Mouse (Mus musculus) C2C12 (cell line): ENCODE results near the gene Ndufs4. TPM values are rescaled to one million over a fixed set of nuclear protein-coding genes. Genes with fewer than 3 reads are reported as not detected.

Experiments used
- H3K27me3 ChIP-seq: one replicate; pipeline ENCODE4 v1.6.1; 2011; ENCODE audit not compliant: control insufficient read depth, insufficient read depth, insufficient read length
- H3K36me3 ChIP-seq: one replicate; pipeline ENCODE4 v1.6.1; 2011; ENCODE audit not compliant: control insufficient read depth, insufficient read depth
- H3K4me3 ChIP-seq: one replicate; pipeline ENCODE4 v1.5.1; 2011; ENCODE audit warnings: mild to moderate bottlenecking, control low read depth; ENCODE audit not compliant: poor library complexity, insufficient read depth, severe bottlenecking
- H3K79me2 ChIP-seq: one replicate; pipeline ENCODE4 v1.6.1; 2011; ENCODE audit not compliant: control insufficient read depth, insufficient read depth
- H3K79me3 ChIP-seq: one replicate; pipeline ENCODE4 v1.6.1; 2011; ENCODE audit warnings: low read depth, control low read depth
- H3ac ChIP-seq: one replicate; pipeline ENCODE3; 2011; ENCODE audit warnings: low read depth; ENCODE audit not compliant: control insufficient read depth, insufficient read length
- CEBPB ChIP-seq: IDR thresholded peaks from one replicate; pipeline ENCODE4 v1.6.1; 2011; ENCODE audit warnings: low read depth, mild to moderate bottlenecking, control low read depth, moderate library complexity
- CTCF ChIP-seq: IDR thresholded peaks from one replicate; pipeline ENCODE4 v1.5.1; 2011; ENCODE audit not compliant: control insufficient read depth, insufficient read depth, insufficient read length
- FOSL1 ChIP-seq: IDR thresholded peaks from one replicate; pipeline ENCODE4 v1.8.0; 2011; ENCODE audit warnings: mild to moderate bottlenecking, low read length; ENCODE audit not compliant: poor library complexity, insufficient read depth, severe bottlenecking
- MAX ChIP-seq: IDR thresholded peaks from one replicate; pipeline ENCODE4 v1.6.1; 2011; ENCODE audit warnings: mild to moderate bottlenecking, control low read depth
- MYOD1 ChIP-seq: IDR thresholded peaks from one replicate; pipeline ENCODE4 v1.6.1; 2011; ENCODE audit warnings: low read depth; ENCODE audit not compliant: control insufficient read depth, insufficient read length
- MYOG ChIP-seq: IDR thresholded peaks from one replicate; pipeline ENCODE4 v1.6.1; 2011; ENCODE audit not compliant: control insufficient read depth, insufficient read length; ENCODE audit errors: extremely low read depth
- USF1 ChIP-seq: IDR thresholded peaks from one replicate; pipeline ENCODE4 v1.6.1; 2011; ENCODE audit warnings: low read depth, mild to moderate bottlenecking, control low read depth, moderate library complexity
- polyA plus RNA-seq: library from polyadenylated mRNA; unstranded; fragments of >200 nt; fragmentation: generic; extraction: Trizol; gene quantifications from one replicate; pipeline ENCODE4 v1.2.1, GENCODE M21; 2012; ENCODE audit warnings: missing spikeins

Gene Ndufs4
- polyA plus RNA-seq, 1 experiment, result 98.9 TPM

DNA sequence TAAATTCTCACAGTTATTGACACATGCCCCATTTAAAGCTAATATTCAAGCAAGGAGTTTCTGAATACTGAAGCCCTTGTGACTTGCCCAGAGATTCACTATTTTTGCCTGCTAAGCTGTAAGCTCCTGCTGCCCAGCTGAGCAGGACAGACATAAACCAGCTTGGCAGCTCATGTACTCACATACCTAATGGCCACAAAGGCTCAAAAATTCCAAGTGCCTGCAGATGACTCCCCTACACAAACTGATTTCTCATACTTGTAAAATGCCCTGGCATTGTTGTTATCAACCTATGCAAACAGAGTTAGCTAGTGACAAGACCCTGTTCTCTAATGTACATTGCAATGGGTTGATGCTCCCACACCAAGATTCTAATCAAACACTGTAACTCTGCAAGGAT, 68.9 kb downstream of the Ndufs4 start:
- Histone ChIP-seq H3K36me3 (no peaks in the 10 kb centered on the region), H3K4me3 (no peak overlapping the region), H3K79me2 (no peaks in the 10 kb centered on the region), H3K27me3 (no peaks in the 10 kb centered on the region), H3ac (no peak overlapping the region), H3K79me3 (no peaks in the 10 kb centered on the region)
- TF ChIP-seq MAX (no peak), CEBPB (no peak), MYOG (no peak), FOSL1 (no peak), MYOD1 (no peak), USF1 (no peak), CTCF (no peak)

DNA sequence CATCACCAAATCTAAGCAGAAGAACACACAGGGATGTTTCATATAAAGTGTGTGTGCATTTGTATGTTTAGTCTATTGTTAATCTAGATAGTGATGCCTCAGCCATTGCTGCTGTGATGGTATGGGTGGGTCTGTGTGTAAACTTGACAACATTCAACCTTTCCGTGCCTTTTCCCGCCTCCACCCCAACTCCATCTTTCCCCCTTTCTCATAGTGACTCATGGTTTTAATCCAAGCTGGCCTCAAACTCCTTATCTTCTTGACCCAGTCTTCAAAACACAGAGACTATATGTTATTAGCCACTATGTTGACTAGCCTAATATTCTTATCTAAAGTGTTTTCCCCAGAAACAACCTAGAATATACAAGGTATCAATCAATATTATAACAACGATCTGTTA, 72.7 kb downstream of the Ndufs4 start:
- no peak for TF ChIP-seq CEBPB
- TF ChIP-seq USF1, result no peak
- TF ChIP-seq CTCF, result no peak
- TF ChIP-seq MYOG, result no peak
- no peak for TF ChIP-seq MAX
- H3K79me2 ChIP-seq, result no peaks in the 10 kb centered on the region
- H3K36me3 ChIP-seq, result no peaks in the 10 kb centered on the region
- H3K79me3 ChIP-seq, result peaks cover 1% of the 10 kb centered on the region
- H3ac ChIP-seq, result no peak overlapping the region
- no peaks in the 10 kb centered on the region for H3K27me3 ChIP-seq
- no peak overlapping the region for H3K4me3 ChIP-seq

DNA sequence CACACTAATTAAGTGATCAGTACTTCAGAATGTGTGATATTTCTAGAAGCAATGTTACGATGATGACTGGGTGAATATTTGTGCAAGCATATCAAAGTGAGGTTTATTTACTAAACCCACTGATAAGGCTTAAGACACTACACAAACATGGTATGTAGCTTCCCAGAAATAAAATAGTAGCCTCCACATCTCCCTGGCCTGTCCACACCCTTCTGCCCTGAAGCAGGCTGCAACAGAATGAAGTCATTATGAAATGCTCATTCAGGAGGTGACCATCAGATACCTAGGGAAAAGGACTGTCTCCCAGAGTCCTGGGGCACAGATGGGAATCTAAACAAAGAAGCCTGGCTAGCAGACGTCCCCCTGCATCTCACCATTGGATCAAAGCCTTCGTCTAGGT, 73.1 kb downstream of the Ndufs4 start:
- Histone ChIP-seq H3K79me3 (peaks cover 1% of the 10 kb centered on the region), H3ac (no peak overlapping the region), H3K27me3 (no peaks in the 10 kb centered on the region), H3K36me3 (no peaks in the 10 kb centered on the region), H3K4me3 (no peak overlapping the region), H3K79me2 (no peaks in the 10 kb centered on the region)
- TF ChIP-seq MAX, result no peak

DNA sequence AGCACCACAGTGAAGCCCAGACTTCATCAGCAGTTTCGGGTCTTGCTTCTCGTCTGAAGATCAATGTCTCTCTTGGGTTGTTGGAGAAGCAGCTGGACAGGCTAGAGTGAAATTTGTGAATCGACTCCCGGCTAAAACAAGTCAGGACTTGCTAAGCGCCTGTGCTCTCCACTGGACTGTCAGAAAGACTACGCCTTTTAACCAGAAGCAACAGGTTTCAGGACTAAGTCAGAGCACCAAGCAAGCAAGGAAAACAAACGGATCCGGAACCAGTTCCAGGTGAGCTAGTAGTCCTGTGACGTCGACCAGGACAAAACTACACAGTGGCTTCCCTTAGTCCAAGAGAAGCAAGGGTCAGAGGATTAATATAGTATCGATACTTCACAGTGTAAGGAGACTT, 77.5 kb downstream of the Ndufs4 start:
- no peak overlapping the region for H3K4me3 ChIP-seq
- H3K79me2 ChIP-seq, result no peaks in the 10 kb centered on the region

DNA sequence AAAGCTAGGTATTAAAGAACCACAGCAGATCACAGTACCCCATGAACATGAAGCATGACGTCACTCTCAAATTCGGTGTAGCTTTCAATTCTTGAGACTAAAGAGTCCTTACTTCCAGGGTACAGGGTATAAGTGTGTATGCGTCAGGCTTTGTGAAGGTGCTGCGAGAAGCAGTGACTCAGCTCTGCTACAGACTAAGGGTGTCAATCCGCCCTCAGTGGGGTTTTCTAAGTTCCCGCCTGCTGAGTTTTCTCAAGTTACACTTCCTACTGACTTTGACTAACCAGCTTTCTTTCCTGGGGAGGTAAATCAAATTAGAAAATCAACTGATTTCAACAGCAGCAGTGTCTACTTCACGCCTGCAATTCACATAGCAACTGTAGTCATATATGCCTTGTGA, 83.4 kb downstream of the Ndufs4 start:
- Histone ChIP-seq H3K36me3 (no peaks in the 10 kb centered on the region), H3ac (no peak overlapping the region), H3K79me2 (no peaks in the 10 kb centered on the region), H3K4me3 (no peak overlapping the region), H3K79me3 (no peaks in the 10 kb centered on the region), H3K27me3 (no peaks in the 10 kb centered on the region)
- no peak for TF ChIP-seq MAX

More for the DNA sequence above, 77.5 kb downstream of the Ndufs4 start:
- Histone ChIP-seq H3K79me3 (peaks cover 1% of the 10 kb centered on the region), H3K36me3 (no peaks in the 10 kb centered on the region), H3K27me3 (no peaks in the 10 kb centered on the region), H3ac (no peak overlapping the region)
- no peak for TF ChIP-seq MYOD1
- no peak for TF ChIP-seq CTCF
- TF ChIP-seq MAX, result no peak
- TF ChIP-seq CEBPB, result no peak
- TF ChIP-seq USF1, result no peak
- no peak for TF ChIP-seq MYOG
- no peak for TF ChIP-seq FOSL1

DNA sequence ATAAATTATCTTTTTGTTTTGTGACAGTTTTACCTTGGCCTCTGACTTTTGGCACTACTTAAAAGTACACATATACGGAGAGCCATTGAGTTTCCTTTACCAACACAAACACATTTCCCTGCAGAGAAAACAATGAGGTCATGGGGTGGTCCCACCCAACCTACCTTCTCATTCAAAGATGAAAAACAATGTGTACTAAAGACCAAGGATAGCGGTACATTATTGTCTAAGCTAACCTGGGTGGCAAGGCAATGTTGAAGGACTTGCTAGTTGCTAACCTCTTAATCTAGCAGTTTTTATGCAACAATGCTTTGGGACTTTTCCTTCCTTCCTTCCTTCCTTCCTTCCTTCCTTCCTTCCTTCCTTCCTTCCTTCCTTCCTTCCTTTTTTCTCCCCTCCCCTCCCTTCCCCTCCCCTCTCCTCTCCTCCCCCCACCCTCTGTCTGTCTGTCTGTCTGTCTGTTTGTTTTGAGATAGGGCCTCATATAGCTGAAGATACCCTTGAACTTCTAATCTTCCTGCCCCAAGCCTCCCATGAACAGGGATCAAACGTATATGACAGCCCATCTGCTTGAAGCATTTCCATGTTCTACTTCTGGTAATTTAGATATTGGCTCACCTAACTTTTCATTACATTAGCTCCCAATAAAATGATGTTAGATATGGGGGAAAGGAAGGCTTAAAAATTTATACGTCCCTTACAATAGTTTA, 84.4 kb downstream of the Ndufs4 start:
- Histone ChIP-seq H3K4me3 (no peak overlapping the region), H3K36me3 (no peaks in the 10 kb centered on the region), H3ac (no peak overlapping the region), H3K79me3 (no peaks in the 10 kb centered on the region), H3K27me3 (no peaks in the 10 kb centered on the region), H3K79me2 (no peaks in the 10 kb centered on the region)
- TF ChIP-seq MYOD1, result no peak
- no peak for TF ChIP-seq MYOG
- TF ChIP-seq CEBPB, result no peak
- TF ChIP-seq MAX, result no peak
- TF ChIP-seq CTCF, result no peak

DNA sequence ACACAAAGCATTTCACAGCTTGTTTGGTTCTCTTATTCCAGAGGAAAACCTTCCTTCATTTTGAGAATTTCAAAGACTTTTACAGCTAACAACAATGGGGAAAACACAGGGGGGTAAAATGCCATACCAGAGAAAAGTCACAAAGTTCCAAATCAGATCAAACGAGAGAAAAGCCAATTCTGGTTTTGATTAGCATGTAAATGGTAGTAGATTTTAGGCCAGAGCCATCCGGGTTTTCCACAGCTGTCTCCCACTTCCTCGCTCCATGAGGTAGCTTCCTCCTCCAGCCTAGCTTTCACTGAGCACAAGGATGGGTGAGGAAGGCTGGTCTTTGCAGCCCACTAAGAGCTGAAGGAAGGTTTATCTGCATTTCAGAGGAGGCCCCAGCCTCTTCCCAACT, 90.3 kb downstream of the Ndufs4 start:
- Histone ChIP-seq H3K4me3 (no peak overlapping the region), H3K79me2 (no peaks in the 10 kb centered on the region), H3K36me3 (no peaks in the 10 kb centered on the region), H3ac (no peak overlapping the region), H3K79me3 (no peaks in the 10 kb centered on the region), H3K27me3 (no peaks in the 10 kb centered on the region)
- TF ChIP-seq MYOG, result no peak
- TF ChIP-seq MYOD1, result no peak
- TF ChIP-seq CEBPB, result no peak
- no peak for TF ChIP-seq CTCF
- no peak for TF ChIP-seq USF1
